Mouse (Mus musculus): ENCODE measurements at regions not wholly inside any gene's neighbourhood (a gene's known extent, or its start where the extent isn't known, plus 50 kb on each side); places are given as distances from the start of the nearest gene placed in this dataset.
A peak's percentile ranks its signal among the peaks of the same experiment; 100 is the strongest.

- DNase-seq = no peak
These were observed 226.0 kb downstream of the Csl start for GRCm38 (mm10) chr10:99533468-99533867.

- no peak for DNase-seq
These were observed 225.2 kb downstream of the Csl start for GRCm38 (mm10) chr10:99534237-99534636.

- DNase-seq = no peak
These were observed 220.8 kb downstream of the Csl start for GRCm38 (mm10) chr10:99538639-99539038.

- DNase-seq = no peak
These were observed 207.1 kb downstream of the Csl start for GRCm38 (mm10) chr10:99552373-99552772.

GRCm38 (mm10) chr10:99552836-99553540, 206.5 kb downstream of the Csl start:
- no peak for DNase-seq

- DNase-seq = no peak
These were observed 204.4 kb downstream of the Csl start for GRCm38 (mm10) chr10:99555021-99555420.

- peak; percentile 19 for DNase-seq
These were observed 203.7 kb downstream of the Csl start for GRCm38 (mm10) chr10:99555658-99556352.

GRCm38 (mm10) chr10:99556353-99557036, 203.0 kb downstream of the Csl start:
- DNase-seq = no peak

- no peak for DNase-seq
These were observed 200.8 kb downstream of the Csl start for GRCm38 (mm10) chr10:99558656-99559055.

GRCm38 (mm10) chr10:99561166-99561818, 198.2 kb downstream of the Csl start:
- no peak for DNase-seq

GRCm38 (mm10) chr10:99564605-99565004, 194.9 kb downstream of the Csl start:
- DNase-seq = no peak

- no peak for DNase-seq
These were observed 191.0 kb downstream of the Csl start for GRCm38 (mm10) chr10:99568424-99568823.

GRCm38 (mm10) chr10:99570190-99570589, 189.3 kb downstream of the Csl start:
- DNase-seq = no peak

- no peak for DNase-seq
These were observed 185.5 kb downstream of the Csl start for GRCm38 (mm10) chr10:99573997-99574396.

GRCm38 (mm10) chr10:99575294-99575693, 184.2 kb downstream of the Csl start:
- no peak for DNase-seq

- no peak for DNase-seq
These were observed 183.2 kb downstream of the Csl start for GRCm38 (mm10) chr10:99576301-99576700.

- DNase-seq = peak; percentile 8
These were observed 182.3 kb downstream of the Csl start for GRCm38 (mm10) chr10:99577041-99577681.

GRCm38 (mm10) chr10:99578366-99578765, 181.1 kb downstream of the Csl start:
- DNase-seq = no peak

GRCm38 (mm10) chr10:99580191-99580590, 179.3 kb downstream of the Csl start:
- DNase-seq = no peak

- DNase-seq = no peak
These were observed 178.4 kb downstream of the Csl start for GRCm38 (mm10) chr10:99581074-99581473.

- DNase-seq = no peak
These were observed 174.6 kb downstream of the Csl start for GRCm38 (mm10) chr10:99584855-99585254.

- no peak for DNase-seq
These were observed 167.2 kb downstream of the Csl start for GRCm38 (mm10) chr10:99592220-99592619.

- no peak for DNase-seq
These were observed 163.8 kb downstream of the Csl start for GRCm38 (mm10) chr10:99595659-99596058.
